Mouse (Mus musculus) cerebellum, adult (tissue): ENCODE results near the gene Lcn9.

Experiments used
- ATAC-seq: cut with Nextera tagmentation; 2 replicates; pipeline ENCODE4 v1.9.2; 2017; ENCODE audit warnings: mild to moderate bottlenecking, moderate library complexity, mixed read lengths; ENCODE audit not compliant: insufficient number of reproducible peaks, low FRiP score, low TSS enrichment

Lcn9 gene

DNA sequence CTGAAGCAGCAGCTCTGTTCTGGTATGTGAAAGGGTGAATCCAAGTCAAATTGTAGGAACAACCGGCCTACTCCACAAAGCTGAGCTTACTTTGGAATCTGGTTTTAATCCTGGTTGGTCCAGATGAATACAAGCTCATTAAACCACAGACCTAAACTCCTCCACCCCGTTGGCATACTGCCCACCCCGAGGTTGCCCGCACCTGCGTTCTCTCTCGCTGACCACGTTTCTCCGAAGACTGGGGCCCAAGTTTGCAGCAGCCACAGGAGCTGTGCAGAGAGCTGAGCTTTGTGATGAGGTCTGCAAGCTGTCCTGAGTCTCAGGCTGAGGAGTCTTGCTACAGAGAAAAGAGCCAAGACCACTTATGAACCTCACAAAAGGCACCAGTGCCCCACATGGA, 23.6 kb downstream of the Lcn9 start:
- ATAC-seq = no peak

DNA sequence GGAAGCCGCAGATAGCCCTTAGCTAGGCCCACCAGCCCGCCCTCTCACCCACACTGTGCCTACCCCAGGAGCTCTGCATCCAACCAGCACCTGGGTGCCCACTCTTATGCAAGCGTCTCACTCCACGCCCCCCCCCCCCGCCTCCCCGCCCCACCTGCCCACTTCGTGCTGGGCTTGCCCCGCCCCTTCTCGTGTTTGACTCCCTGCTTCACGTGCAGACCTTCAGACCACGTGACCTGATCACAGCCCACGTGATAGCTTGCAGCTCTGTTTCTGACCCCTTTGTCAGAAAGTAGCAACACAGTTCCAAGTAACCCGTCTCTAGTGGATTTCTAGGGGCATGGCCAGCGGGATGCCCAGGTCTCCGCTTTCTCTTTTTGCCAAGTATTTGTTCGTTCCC, 24.3 kb downstream of the Lcn9 start, which contains the start of gene Sohlh1:
Gene Sohlh1, minus strand, starts transcription at position 23 of the 400 bp plus-strand sequence.
- ATAC-seq = no peak

DNA sequence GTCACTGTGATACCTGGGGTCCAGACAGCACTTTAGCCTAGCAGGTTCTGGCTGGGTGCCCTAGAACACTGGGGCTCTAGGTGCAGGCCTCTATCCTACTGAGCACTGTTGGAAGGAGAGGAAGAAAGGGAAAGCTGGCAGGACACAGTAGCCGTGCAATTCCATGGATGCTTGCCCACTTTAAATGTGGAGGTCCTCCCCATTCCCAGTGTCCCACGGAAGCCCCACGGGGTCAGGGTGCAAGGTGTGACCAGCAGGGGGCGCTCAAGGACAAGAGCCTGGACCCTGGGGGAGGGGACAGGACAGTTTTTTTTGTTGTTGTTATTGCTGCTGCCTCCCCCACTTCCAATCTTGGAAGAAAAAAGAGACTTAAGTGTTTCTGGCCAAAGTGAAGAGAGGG, 27.4 kb downstream of the Lcn9 start:
- no peak for ATAC-seq

GRCm38 (mm10) chr2:25852626-25853025, 29.7 kb downstream of the Lcn9 start:
- no peak for ATAC-seq

DNA sequence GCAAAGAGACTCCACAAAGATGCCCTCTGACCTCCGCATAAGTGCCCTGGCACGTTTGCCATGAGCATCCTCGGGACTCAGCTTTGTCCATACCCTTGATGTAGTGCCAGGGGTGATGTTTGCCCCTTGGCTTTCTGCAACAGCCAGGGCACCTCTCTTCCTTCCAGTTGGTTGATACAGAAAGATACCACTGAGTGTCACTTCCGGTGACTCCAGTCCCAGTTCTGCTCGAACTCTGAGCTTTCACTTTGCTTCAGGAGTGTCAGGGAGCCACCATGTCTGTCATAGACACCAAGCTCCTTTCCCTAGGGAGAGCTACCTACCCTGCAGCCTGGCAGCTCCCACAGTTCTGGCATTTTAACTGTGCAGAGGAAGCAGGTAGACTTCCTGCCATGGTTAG, 31.0 kb downstream of the Lcn9 start:
- ATAC-seq = no peak

DNA sequence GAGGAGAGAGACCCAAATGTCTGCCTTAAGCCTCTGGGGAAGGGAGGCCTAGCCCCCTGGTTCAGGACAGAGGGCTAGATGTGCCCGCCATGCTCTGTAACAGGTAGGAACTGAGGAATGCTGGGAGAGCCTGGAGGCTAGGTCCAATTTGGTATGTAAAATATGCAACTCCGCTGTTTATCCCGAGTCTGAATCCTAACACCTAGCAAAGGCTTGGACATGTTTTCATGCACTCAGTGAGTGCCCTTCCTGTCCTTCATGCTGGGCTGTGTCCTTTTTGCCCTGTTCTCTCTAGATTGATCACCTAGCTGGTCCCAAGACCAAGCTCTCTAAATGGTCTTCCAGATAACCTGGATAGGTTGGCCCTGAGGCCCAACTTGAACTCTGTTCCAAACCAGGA, 36.9 kb downstream of the Lcn9 start:
- ATAC-seq = no peak

- no peak for ATAC-seq
Observed at GRCm38 (mm10) chr2:25862038-25862437, 39.1 kb downstream of the Lcn9 start.

DNA sequence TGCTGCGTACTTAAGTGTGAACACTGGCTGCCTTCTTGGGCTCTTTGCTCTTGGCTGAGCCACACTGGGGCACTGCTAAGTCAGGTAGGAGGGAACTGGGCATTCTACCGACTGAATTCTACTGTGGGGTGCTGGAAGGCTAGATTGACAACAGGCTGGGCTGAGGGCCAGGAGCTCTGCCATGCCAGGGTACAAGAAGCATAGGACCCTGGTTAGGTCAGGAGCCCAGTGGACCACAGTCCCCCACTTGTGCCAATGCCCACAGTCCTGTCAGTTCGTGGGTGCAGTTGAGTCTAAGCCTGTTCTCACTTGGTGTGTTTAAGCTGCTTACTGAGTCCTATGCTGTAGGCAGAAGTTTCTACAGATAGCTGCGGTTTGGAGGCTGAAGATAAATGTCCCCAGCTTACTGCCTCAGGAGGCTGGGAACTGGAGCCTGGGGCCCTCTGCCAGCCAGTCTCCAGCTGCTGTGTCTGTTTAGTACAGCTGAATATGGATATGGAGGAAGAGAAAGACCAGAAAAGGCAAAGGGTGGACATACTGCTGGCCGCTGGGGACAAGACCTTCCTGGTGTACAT, 39.8 kb downstream of the Lcn9 start:
- ATAC-seq = no peak

DNA sequence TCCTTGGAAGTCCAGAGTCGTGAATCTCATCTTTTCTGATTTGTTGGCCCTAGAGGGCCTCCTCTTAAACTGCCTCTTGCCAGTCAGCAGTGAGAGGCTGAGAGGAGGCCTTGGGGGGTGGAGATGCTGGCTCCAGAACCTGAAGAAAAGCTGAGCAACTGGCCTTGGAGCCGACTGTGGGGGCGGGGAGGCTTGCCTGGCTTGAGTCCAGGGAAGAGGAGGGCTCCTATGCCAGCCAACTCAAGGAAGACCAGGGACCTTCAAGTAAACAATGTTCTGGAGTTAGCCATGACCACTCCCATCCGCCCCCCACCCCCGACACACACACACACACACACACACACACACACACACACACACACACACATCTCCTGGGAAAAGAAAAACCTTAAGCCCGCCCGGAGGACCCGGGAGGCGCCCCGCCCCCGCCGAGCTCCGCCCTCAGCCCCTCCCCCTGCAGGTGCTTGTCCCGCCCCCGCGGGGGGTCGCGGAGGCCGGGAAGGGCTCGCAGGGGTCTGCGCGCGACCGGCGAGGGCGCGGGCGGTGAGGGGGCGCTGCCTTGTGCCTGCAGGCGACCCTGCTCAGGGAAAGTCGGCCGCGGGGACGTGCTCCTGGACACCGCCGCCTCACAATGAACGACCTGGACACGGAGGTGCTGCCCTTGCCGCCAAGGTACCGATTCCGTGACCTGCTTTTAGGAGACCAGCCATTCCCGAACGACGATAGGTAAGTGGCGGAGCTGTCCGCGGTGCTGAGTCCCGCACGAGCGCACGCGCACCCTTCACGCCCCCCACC, 40.6 kb downstream of the Lcn9 start, which contains the start of gene Kcnt1:
Gene Kcnt1, plus strand, starts transcription at position 398 of the 795 bp plus-strand sequence.
- ATAC-seq = no peak

- no peak for ATAC-seq
Observed at GRCm38 (mm10) chr2:25864230-25864629, 41.3 kb downstream of the Lcn9 start.

GRCm38 (mm10) chr2:25865412-25865811, 42.5 kb downstream of the Lcn9 start:
- no peak for ATAC-seq

GRCm38 (mm10) chr2:25866656-25867055, 43.7 kb downstream of the Lcn9 start:
- no peak for ATAC-seq
